Mouse (Mus musculus) MEL (cell line): ENCODE data around the gene Adamtsl1. TPM values are rescaled to one million over a fixed set of nuclear protein-coding genes. Genes with fewer than 3 reads are reported as not detected.
A peak's percentile ranks its signal among the peaks of the same experiment; 100 is the strongest.

Source experiments
- DNase-seq: peaks from one replicate; pipeline ENCODE4 v3.0.0; 2011; ENCODE audit warnings: low read depth, low spot score
- H3K27ac ChIP-seq: 2 replicates; pipeline ENCODE4 v1.5.1; 2012; ENCODE audit warnings: low read depth, mild to moderate bottlenecking, control low read depth, low read length, moderate library complexity; ENCODE audit not compliant: control insufficient read depth
- H3K27me3 ChIP-seq, 2 experiments: fragments of 150-350 bp in 1 of 2; sonication (generic) in 1 of 2; 2 replicates each; pipeline ENCODE4 v1.6.1; 2012; ENCODE audit warnings: low read length in 2 of 2, mild to moderate bottlenecking in 2 of 2, improper control_type of control experiment in 1 of 2, moderate library complexity in 1 of 2; ENCODE audit not compliant: insufficient read depth in 2 of 2, control insufficient read depth in 1 of 2
- H3K36me3 ChIP-seq, 2 experiments: 2 replicates each; pipeline ENCODE4 v1.6.1; 2012 to 2014; ENCODE audit warnings: low read length in 2 of 2, improper control_type of control experiment in 1 of 2, inconsistent platforms in 1 of 2, mild to moderate bottlenecking in 1 of 2; ENCODE audit not compliant: insufficient read depth in 2 of 2, control insufficient read depth in 1 of 2
- H3K4me1 ChIP-seq, 2 experiments: fragments of 150-350 bp in 1 of 2; sonication (generic) in 1 of 2; 2 replicates each; pipeline ENCODE4 v1.6.1; 2012; ENCODE audit warnings: low read length in 2 of 2, improper control_type of control experiment in 1 of 2, mild to moderate bottlenecking in 1 of 2; ENCODE audit not compliant: insufficient read depth in 2 of 2, control insufficient read depth in 1 of 2
- H3K4me3 ChIP-seq, 2 experiments: fragments of 150-350 bp in 1 of 2; sonication (generic) in 1 of 2; 2 replicates each; pipeline ENCODE4 v1.5.1; 2012; ENCODE audit warnings: low read depth in 2 of 2, low read length in 2 of 2, mild to moderate bottlenecking in 2 of 2, moderate library complexity in 2 of 2, control low read depth in 1 of 2, improper control_type of control experiment in 1 of 2; ENCODE audit not compliant: control insufficient read depth in 1 of 2, insufficient read depth in 1 of 2
- H3K79me2 ChIP-seq: 2 replicates; pipeline ENCODE4 v1.6.1; 2012; ENCODE audit warnings: mild to moderate bottlenecking, low read length, moderate library complexity; ENCODE audit not compliant: control insufficient read depth, poor library complexity, insufficient read depth
- H3K9ac ChIP-seq: 2 replicates; pipeline ENCODE4 v1.6.1; 2012; ENCODE audit warnings: low read depth, mild to moderate bottlenecking, control low read depth, low read length, moderate library complexity; ENCODE audit not compliant: control insufficient read depth, poor library complexity, severe bottlenecking
- H3K9me3 ChIP-seq: fragments of 150-350 bp; sonication (generic); replicated peaks from 2 replicates; pipeline ENCODE4 v1.6.1; 2012; ENCODE audit warnings: mild to moderate bottlenecking, low read length, improper control_type of control experiment, moderate library complexity; ENCODE audit not compliant: insufficient read depth
- BHLHE40 ChIP-seq: IDR thresholded peaks from 2 replicates; pipeline ENCODE4 v1.6.1; 2012; ENCODE audit warnings: low read depth, mild to moderate bottlenecking, inconsistent platforms, low read length, improper control_type of control experiment, borderline replicate concordance
- ELF1 ChIP-seq: IDR thresholded peaks from 2 replicates; pipeline ENCODE4 v1.6.1; 2014; ENCODE audit warnings: low read depth, mild to moderate bottlenecking, inconsistent platforms, low read length, improper control_type of control experiment, moderate library complexity
- EP300 ChIP-seq, 2 experiments: IDR thresholded peaks; 2 replicates each; pipeline ENCODE4 v1.6.1; 2011; ENCODE audit warnings: improper control_type of control experiment in 2 of 2, low read length in 2 of 2, low read depth in 1 of 2, mild to moderate bottlenecking in 1 of 2
- GATA1 ChIP-seq: IDR thresholded peaks from 2 replicates; pipeline ENCODE4 v1.6.1; 2011; ENCODE audit warnings: low read depth, low read length, improper control_type of control experiment
- MAFK ChIP-seq: IDR thresholded peaks from 2 replicates; pipeline ENCODE4 v1.6.1; 2011; ENCODE audit warnings: low read depth, mild to moderate bottlenecking, low read length, improper control_type of control experiment, borderline replicate concordance
- MAZ ChIP-seq: IDR thresholded peaks from 2 replicates; pipeline ENCODE4 v1.6.1; 2012; ENCODE audit warnings: low read depth, mild to moderate bottlenecking, inconsistent platforms, low read length, improper control_type of control experiment
- MEF2A ChIP-seq: IDR thresholded peaks from 2 replicates; pipeline ENCODE4 v1.6.1; 2014; ENCODE audit warnings: low read depth, mild to moderate bottlenecking, inconsistent platforms, low read length, improper control_type of control experiment; ENCODE audit not compliant: poor library complexity, insufficient replicate concordance, severe bottlenecking; ENCODE audit errors: extremely low read depth
- MYB ChIP-seq: IDR thresholded peaks from 2 replicates; pipeline ENCODE4 v1.6.1; 2011; ENCODE audit warnings: mild to moderate bottlenecking, low read depth, low read length, improper control_type of control experiment
- MYC ChIP-seq: IDR thresholded peaks from 2 replicates; pipeline ENCODE4 v1.6.1; 2011; ENCODE audit warnings: low read depth, mild to moderate bottlenecking, low read length, improper control_type of control experiment, moderate library complexity
- POLR2AphosphoS2 ChIP-seq: IDR thresholded peaks from 2 replicates; pipeline ENCODE4 v1.6.1; 2011; ENCODE audit warnings: low read length, improper control_type of control experiment
- TAL1 ChIP-seq: IDR thresholded peaks from 2 replicates; pipeline ENCODE4 v1.6.1; 2012; ENCODE audit warnings: mild to moderate bottlenecking, inconsistent platforms, low read length, moderate library complexity, mixed read lengths
- UBTF ChIP-seq: IDR thresholded peaks from 2 replicates; pipeline ENCODE4 v1.6.1; 2012; ENCODE audit warnings: low read depth, mild to moderate bottlenecking, inconsistent platforms, low read length, improper control_type of control experiment, moderate library complexity, borderline replicate concordance; ENCODE audit not compliant: insufficient read depth
- USF1 ChIP-seq: IDR thresholded peaks from 2 replicates; pipeline ENCODE4 v1.6.1; 2014; ENCODE audit warnings: low read depth, mild to moderate bottlenecking, inconsistent platforms, low read length, improper control_type of control experiment, moderate library complexity
- polyA plus RNA-seq, 2 experiments: library from polyadenylated mRNA; stranded (reverse) in 1 of 2; unstranded in 1 of 2; fragments of >175 nt in 1 of 2; fragments of >200 nt in 1 of 2; gene quantifications; 2 replicates each; pipeline versions ENCODE4 v1.2.1 to v1.2.4; 2012; ENCODE audit warnings: low replicate concordance in 2 of 2, low read depth in 1 of 2; ENCODE audit not compliant: insufficient read length in 2 of 2, insufficient read depth in 1 of 2, missing spikeins in 1 of 2
- total RNA-seq: library from RNA; depleted of rRNA; stranded (reverse); fragments of 300-350 nt; gene quantifications from 2 replicates; pipeline ENCODE4 v1.2.3, GENCODE M21; 2012

The Adamtsl1 gene
- total and polyA plus RNA-seq, 3 experiments: not detected

GRCm38 (mm10) chr4:86306753-86307152 is 792.8 kb downstream of the Adamtsl1 start:
- no peaks in the 10 kb centered on the region for H3K4me1 ChIP-seq
- H3K4me3 ChIP-seq: no peak overlapping the region
- no peak for DNase-seq
- no peaks in the 10 kb centered on the region for H3K27me3 ChIP-seq
- no peak overlapping the region for H3K27ac ChIP-seq
- H3K9me3 ChIP-seq: no peaks in the 10 kb centered on the region
- H3K36me3 ChIP-seq: no peaks in the 10 kb centered on the region
- H3K79me2 ChIP-seq: no peaks in the 10 kb centered on the region
- TF ChIP-seq ELF1: no peak
- no peak for TF ChIP-seq BHLHE40
- no peak for TF ChIP-seq EP300 (IDR thresholded peaks at IDR 0.05; ENCODE audit: low read depth in 1 of 2, low read length in 2 of 2)
- TF ChIP-seq, all 39 proteins: peak for 0
- no peak overlapping the region for H3K9ac ChIP-seq

DNA sequence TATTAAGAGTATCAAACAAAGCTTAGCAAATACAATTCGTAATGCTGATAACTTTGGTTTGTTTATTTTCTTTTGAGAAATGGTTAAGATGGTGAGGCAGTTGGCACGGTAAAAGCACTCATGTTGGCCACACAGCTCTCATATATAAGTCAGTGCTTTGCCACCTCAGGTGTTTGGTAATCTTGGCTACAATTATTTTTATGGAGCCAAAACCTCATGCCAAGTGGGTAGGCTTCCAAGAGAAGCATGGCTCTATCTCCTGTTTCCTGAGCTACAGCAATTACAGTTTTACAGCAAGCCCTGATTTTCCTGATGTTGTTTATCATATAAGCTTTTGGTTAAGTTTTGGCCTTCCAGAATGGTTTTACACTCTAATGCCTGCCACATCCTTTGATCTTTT is 795.2 kb downstream of the Adamtsl1 start:
- no peak for DNase-seq
- Histone ChIP-seq H3K9me3 (no peaks in the 10 kb centered on the region), H3K9ac (no peak overlapping the region), H3K27me3 (no peaks in the 10 kb centered on the region), H3K27ac (no peak overlapping the region), H3K4me3 (no peak overlapping the region), H3K4me1 (no peaks in the 10 kb centered on the region), H3K36me3 (no peaks in the 10 kb centered on the region), H3K79me2 (no peaks in the 10 kb centered on the region)
- TF ChIP-seq MAFK (no peak), MAZ (no peak), USF1 (no peak), TAL1 (no peak), MYC (no peak)

DNA sequence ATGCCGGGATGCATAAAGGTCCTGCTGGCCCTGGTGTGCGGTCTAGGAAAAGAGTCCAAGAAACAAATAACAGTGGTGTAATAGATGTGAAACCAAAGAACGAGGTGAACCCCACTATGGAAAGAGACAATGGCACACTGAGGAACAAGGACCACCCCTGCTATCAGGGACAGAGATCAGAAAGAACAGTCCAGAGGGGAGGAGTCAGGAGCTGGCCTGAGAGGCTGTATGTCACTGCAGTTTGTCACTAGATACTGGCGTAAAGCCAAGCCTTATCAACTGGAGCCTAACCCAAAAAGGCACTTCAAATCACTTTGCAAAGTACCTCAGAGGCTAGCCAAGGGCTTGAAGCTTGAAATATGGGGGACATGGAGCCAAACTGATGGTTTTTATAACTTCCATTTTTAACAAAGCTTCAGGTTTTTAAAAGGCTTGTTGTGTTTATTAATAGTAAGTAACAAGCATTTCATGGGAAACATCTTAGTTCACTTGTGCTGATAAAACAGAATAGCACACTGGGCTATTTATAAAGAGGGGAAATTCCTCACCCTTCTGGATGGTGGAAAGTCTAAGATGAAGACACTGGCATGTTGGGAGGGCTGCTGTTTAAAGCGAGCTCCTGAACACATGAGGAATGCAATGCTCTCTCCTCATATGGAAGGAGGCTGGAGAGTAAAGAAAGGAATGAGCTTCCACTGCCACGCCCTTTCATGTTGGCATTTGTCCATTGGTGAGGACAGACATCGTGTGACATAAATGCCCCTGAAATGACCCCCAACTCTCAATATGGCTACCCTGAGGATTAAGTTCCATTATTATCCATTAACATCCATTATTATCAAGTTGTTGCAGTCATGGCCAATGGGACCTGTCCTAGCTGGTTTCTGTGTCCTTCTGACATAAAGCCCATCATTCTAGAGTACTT is 797.1 kb downstream of the Adamtsl1 start:
- DNase-seq: peak; percentile 16
- Histone ChIP-seq H3K79me2 (no peaks in the 10 kb centered on the region), H3K4me3 (no peak overlapping the region), H3K36me3 (no peaks in the 10 kb centered on the region), H3K9me3 (no peaks in the 10 kb centered on the region), H3K27me3 (no peaks in the 10 kb centered on the region), H3K4me1 (no peaks in the 10 kb centered on the region), H3K9ac (no peak overlapping the region), H3K27ac (no peak overlapping the region)
- TF ChIP-seq POLR2AphosphoS2 (no peak), UBTF (no peak), GATA1 (no peak), EP300 (IDR thresholded peaks at IDR 0.05; ENCODE audit: low read depth in 1 of 2, low read length in 2 of 2) (no peak), ELF1 (no peak), MYC (no peak), MEF2A (no peak), MYB (no peak)
